Mouse (Mus musculus) Patski (cell line): ENCODE results near the gene Men1. TPM values are rescaled to one million over a fixed set of nuclear protein-coding genes. Genes with fewer than 3 reads are reported as not detected.
"Not testable (repeated sequence)": the region's sequence is repeated elsewhere in the genome, so short reads cannot be mapped to it uniquely, and the experiment has no call there.

Source experiments
- ATAC-seq: fragments of 100-300 bp; one replicate; pipeline ENCODE4 v1.8.0; 2021
- CTCF ChIA-PET: fragments of 350-600 bp; sonication (Branson Sonifier 250); formaldehyde crosslinking; loops from one replicate; lab custom pipeline; 2022; ENCODE audit warnings: inconsistent platforms; lab: Charles Lee
- POLR2A ChIA-PET: fragments of 350-600 bp; sonication (Branson Sonifier 250); formaldehyde crosslinking; loops from one replicate; lab custom pipeline; 2022; ENCODE audit warnings: antibody characterized with exemption, inconsistent platforms; lab: Charles Lee
- DNase-seq: peaks from one replicate; pipeline ENCODE4 v3.0.0-alpha.2; 2011; ENCODE audit warnings: low read depth, low spot score
- H3K27me3 ChIP-seq: fragments of 371-371 bp; one replicate; pipeline ENCODE4 v1.5.1; 2021
- CTCF ChIP-seq: fragments of 100-300 bp; IDR thresholded peaks from one replicate; pipeline ENCODE4 v1.5.1; 2021
- in situ Hi-C: fragments of 300-500 bp; cut with MboI; formaldehyde crosslinking; loops from 3 replicates; pipeline ENCODE4 v1.11.1; 2018; ENCODE audit warnings: low pct_unique_long_range_greater_than_20kb, mixed read lengths
- polyA plus RNA-seq: library from polyadenylated mRNA; unstranded; gene quantifications from one replicate; pipeline ENCODE4 v1.2.3, GENCODE M21; 2021

Gene Men1
- 63.2 TPM for polyA plus RNA-seq

DNA sequence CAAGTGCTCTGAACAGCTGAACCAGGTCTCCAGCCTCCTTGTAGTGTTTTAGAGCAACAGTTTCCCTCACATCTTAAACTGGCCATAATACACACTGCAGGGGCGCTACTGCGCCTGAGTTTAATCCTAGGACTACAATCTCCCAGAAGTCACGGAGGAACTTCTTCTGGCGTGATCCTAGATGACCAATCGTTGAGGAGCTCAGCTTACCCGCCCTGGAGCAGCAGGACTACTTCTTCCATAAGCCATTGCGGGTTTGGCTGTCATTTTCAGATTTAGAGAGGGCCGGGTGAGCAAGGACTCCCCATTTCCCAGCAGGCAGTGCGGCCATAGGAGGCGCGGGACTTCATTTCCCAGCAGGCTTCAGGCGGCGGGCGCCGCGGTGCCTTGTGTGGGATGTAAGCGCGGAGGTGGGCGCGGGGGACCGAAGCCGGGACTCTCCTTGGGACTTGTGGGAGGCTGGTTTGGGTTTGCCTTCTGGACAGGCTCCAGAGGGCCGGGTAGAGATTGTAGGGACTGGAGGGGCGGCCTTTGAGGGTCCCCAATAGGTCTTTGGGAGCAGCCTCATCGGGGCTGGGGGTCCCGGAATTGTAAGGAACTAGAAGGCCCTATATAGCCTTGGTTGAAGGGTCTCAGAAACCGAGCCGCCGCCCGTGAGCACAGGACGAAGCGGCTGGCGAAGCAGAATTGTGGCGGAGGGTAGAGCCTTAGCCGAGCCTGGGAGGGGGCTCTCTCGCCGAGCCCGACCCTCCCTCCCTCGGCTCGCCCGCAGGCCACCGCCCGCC lies at the start of gene Men1:
Gene Men1 (plus strand): TSS at position 307 of the 785 bp plus-strand sequence.
- H3K27me3 ChIP-seq: no peaks in the 10 kb centered on the region
- POLR2A ChIA-PET: interaction anchor here (0.6 to 1.1 kb wide), 2 partner anchors 20 to 37 kb away, joined by 3 read pairs; no protein-coding TSS in a partner anchor
- DNase-seq (peak; percentile 85), ATAC-seq (peak; percentile 88)
- CTCF ChIA-PET: interaction anchor here (0.7 to 1.7 kb wide), 7 partner anchors 12 to 194 kb away, joined by 3 to 9 read pairs (median 3); partner anchors contain the start of genes Arl2 and Batf2
- TF ChIP-seq CTCF: no peak
- in situ Hi-C loops: loop anchor here (10.0 kb wide), 1 partner anchor 370 kb away; the partner anchor contains the start of gene Pola2

DNA sequence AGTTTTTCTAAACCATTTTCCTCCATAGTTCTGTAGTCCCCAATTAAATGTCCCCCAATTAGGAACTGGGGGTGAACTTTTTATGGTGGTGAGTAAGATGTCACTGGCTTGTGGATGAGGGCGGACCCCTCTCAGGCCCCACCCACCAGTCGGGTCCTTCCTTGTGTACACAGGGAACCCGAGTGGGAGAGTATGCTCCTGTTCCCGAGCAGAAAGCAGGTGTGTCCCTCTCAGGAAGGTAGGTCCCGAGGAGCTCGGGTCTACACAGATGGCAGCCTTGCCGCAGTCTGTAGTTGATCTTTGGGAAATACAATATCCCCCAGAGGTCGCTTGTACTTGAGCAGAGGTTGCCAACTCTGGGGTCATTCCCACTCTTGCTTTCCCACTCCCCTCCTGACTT lies 49.6 kb upstream of the Men1 start:
- no peaks in the 10 kb centered on the region for H3K27me3 ChIP-seq
- in situ Hi-C loops: no loop called here
- ATAC-seq: no peak
- TF ChIP-seq CTCF: no peak
- POLR2A ChIA-PET: no interaction called here
- CTCF ChIA-PET: no interaction called here
- no peak for DNase-seq

DNA sequence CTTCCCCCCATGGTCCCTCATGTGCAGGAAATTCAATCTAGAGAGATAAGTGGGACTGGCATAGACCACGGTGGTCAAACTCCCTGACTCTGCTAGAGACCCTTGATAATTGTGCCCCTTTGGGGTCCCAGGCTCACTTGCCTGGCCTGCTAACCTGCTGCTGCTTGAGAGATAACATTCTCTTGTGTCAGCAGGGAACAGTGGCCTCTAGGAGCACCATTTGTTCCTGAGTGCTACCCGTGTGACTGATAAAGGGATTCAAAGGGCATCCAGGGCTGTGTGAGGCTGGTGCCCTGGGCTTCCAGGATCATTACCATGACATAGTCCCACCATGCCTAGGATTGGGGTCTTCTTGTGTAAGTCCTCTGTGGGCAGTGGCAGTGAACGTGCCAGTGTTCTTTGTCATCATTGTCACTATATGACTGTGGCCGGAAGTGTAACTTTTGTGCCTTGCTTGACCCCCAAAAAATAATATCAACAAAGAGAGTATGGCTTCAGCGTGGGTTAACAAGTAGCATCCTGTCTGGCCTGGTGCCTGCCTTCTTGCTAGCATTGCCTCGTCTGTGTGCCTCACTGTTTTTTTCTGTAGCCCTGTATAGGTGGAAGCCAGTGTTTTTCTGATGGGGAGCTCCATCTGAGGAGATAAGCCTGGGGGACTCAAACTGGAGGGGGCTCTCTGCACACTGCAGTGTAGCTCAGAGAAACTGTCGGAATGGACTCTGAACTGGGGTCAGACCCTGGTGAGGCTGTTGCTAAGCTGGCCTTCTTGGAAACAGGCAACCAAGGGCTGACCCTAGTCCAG lies 48.9 kb upstream of the Men1 start:
- ATAC-seq (no peak), DNase-seq (no peak)
- ChIA-PET POLR2A (interaction anchor here (0.5 to 1.0 kb wide), 3 partner anchors 8 to 45 kb away, joined by 3 to 7 read pairs (median 4); partner anchors contain the start of gene Atg2a), CTCF (interaction anchor here (1.1 kb wide), 1 partner anchor 24 kb away, joined by 4 read pairs; no protein-coding TSS in a partner anchor)
- TF ChIP-seq CTCF: no peak
- no peaks in the 10 kb centered on the region for H3K27me3 ChIP-seq
- in situ Hi-C loops: no loop called here

DNA sequence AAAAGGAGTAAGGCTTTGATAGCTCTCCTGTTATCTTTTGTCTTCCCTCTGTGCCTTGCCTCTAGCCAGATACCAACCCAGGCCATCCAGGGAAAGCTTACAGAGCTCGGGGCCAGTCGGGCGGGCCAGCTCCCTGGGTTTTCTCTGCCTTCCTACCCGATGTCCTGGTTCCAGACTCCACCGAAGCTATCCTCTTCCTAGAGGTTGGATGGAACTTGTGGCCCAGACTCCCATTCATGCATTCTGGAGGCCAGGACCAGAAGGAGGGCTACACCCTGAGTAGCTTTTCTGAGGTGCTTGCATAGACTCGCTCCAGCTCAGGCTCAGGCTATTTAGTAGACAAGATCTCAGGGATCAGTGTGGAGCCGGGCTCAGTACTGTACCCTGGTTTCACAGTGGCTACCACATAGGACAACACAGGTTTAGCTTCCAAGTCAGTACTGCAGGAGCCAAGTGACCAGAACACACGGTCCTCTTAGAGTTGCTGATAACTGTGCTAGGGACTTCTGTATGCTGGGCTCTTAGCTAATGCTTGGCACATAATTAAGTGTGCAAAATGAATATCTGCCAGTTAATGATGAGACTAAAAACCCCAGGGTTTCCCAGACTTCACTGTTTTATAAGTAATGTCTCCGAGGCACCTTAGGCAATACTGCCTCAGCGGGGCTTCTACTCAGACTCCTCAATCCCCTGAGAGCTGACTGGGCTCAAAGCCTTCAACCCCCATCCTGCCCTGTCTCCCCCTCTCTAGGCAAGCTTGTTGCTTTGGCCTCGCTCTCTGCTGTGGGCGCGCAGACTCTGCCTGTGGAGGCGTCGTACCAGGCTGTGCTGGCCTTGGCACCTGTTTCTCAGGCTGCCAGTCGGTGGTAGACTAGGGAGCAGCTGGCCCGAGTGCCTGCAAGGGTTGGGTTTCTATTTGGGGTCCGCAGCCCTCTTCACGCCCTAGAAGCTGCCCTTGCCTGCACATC lies 48.1 kb upstream of the Men1 start:
- ChIA-PET POLR2A (interaction anchor here (0.5 to 1.0 kb wide), 3 partner anchors 9 to 45 kb away, joined by 3 to 7 read pairs (median 4); partner anchors contain the start of gene Atg2a), CTCF (interaction anchor here (1.1 to 2.1 kb wide), 2 partner anchors 11 to 25 kb away, joined by 4 read pairs; no protein-coding TSS in a partner anchor)
- in situ Hi-C loops: no loop called here
- no peaks in the 10 kb centered on the region for H3K27me3 ChIP-seq
- DNase-seq: no peak
- no peak for TF ChIP-seq CTCF
- no peak for ATAC-seq

DNA sequence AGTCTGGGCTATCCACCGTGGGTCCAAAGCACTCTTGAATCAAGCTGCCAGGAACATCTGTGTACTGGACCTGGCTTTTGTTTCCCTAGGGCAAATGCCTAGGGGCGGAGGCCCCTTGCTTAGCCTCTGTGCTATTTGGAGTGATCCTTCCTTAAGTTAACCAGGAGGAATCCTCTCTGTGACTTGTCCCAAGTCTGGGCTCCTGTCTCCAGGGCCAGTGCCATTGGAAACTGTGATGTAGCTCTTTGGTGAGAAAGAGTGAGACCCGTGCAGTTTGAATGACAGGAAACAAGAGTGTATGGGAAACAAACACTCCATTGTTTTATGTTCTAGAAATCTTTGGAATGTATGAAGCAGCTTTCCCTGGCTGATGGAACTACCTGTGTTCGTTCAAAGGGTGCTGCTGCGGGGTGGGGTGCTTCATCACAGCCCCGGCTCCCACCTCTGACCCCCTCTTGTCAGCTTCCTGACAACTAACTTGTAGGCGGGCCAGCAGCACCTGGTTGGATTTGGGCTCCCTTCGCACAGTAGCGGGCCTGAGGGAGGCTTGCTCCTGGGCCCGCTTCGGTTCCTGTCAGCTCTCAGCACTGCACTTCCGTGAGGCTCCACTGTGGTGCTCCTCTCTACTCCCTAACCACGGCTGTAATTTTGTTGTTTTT lies 46.4 kb upstream of the Men1 start:
- no peak for TF ChIP-seq CTCF
- H3K27me3 ChIP-seq: no peaks in the 10 kb centered on the region
- POLR2A ChIA-PET: no interaction called here
- CTCF ChIA-PET: interaction anchor here (2.1 kb wide), 1 partner anchor 9 kb away, joined by 4 read pairs; no protein-coding TSS in a partner anchor
- in situ Hi-C loops: no loop called here
- ATAC-seq: no peak
- no peak for DNase-seq

DNA sequence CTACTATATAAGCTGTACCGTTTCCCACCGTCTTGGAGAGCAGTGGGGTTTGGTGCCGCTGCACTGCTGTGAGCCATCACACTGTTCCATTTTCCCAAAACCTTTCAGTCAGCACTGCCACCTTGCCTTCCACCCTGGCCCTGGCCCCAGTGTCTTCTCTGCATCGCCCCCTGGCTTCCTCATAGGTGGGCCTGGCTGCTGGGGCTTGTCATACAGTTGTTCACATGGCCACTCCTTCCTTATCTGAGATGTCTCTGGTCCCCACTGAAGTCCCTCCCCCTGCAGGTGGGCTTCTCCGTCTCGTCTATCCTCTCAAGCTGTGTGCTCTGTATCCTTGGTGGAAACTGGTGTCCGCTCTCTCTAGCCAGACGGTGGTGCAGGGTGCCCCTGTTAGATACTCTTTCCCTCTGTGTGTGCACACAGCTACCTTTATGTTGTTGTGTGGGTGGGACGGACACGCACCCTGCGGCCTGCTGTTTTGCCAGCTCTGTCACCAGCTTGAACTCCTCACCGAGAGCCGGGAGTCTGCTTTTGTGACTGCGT lies 45.0 kb upstream of the Men1 start:
- ATAC-seq: no peak
- in situ Hi-C loops: no loop called here
- no peak for DNase-seq
- ChIA-PET CTCF (interaction anchor here (0.6 kb wide), 1 partner anchor 10 kb away, joined by 3 read pairs; no protein-coding TSS in a partner anchor), POLR2A (no interaction called here)
- H3K27me3 ChIP-seq: no peaks in the 10 kb centered on the region
- TF ChIP-seq CTCF: no peak

DNA sequence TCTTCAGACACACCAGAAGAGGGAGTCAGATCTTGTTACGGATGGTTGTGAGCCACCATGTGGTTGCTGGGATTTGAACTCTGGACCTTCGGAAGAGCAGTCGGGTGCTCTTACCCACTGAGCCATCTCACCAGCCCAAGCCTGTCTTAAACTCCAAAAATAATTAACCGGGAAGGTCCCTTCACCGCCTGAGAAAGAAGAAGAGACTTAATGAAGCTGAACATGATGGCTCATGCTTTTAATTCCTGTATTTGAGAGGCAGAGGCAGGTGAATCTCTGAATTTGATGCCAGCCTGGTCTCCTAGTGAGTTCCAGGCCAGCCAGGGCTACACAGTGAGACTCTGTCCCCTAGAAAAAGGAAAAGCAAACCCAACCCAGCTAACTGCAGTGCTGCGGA lies 44.1 kb upstream of the Men1 start:
- ATAC-seq, H3K27me3 ChIP-seq, DNase-seq, in situ Hi-C loops: not testable (repeated sequence)
- ChIA-PET POLR2A (interaction anchor here (3.3 kb wide), 1 partner anchor 12 kb away, joined by 18 read pairs; the partner anchor contains the start of gene Ehd1), CTCF (interaction anchor here (0.9 to 2.2 kb wide), 2 partner anchors 13 to 41 kb away, joined by 3 to 7 read pairs; no protein-coding TSS in a partner anchor)

DNA sequence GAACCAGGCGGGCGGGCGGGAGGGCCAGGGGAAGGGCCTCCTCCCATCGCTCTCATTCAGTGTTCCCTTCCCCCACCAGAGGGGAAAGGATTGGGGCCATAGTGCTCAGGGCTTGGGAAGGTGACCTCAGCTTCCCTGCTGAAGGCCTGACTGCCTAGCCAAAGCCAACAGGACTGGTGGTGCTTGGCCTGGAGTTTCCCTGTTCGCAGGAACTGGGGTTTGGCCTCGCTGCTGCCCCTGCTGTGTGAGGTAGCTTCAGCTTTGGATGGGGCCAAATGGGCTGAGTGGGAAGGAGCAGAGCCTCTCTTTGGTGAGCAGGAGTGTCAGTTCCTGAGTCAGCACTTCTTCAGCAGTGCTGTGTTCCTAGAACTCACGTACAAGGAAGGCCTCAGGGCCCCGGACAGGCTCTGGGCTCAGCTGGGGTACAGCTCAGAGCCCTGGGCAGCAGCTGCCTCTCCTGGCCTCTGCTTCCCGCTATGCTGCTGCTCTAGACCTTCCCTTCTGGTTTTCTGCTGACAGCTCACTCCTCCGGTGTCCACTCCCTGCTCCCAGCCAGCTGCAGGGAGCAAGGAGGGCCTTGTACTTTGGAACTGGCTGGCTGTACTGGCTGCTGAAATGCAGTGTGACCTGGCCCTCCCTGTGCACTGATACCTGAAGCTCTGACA lies 43.5 kb upstream of the Men1 start:
- POLR2A ChIA-PET: interaction anchor here (0.7 to 3.3 kb wide), 2 partner anchors 13 to 516 kb away, joined by 3 to 18 read pairs; partner anchors contain the start of gene Ehd1
- DNase-seq (no peak), ATAC-seq (no peak)
- no peaks in the 10 kb centered on the region for H3K27me3 ChIP-seq
- TF ChIP-seq CTCF: no peak
- CTCF ChIA-PET: interaction anchor here (0.7 to 2.2 kb wide), 3 partner anchors 12 to 42 kb away, joined by 3 to 7 read pairs (median 3); no protein-coding TSS in a partner anchor
- in situ Hi-C loops: no loop called here
